Mouse (Mus musculus): ENCODE measurements around the gene Ick. TPM values are rescaled to one million over a fixed set of nuclear protein-coding genes. Genes with fewer than 3 reads are reported as not detected.

Ick gene
- total and polyA plus RNA-seq, 3 experiments = 7.8 to 14.0 (median 12.5) TPM

DNA sequence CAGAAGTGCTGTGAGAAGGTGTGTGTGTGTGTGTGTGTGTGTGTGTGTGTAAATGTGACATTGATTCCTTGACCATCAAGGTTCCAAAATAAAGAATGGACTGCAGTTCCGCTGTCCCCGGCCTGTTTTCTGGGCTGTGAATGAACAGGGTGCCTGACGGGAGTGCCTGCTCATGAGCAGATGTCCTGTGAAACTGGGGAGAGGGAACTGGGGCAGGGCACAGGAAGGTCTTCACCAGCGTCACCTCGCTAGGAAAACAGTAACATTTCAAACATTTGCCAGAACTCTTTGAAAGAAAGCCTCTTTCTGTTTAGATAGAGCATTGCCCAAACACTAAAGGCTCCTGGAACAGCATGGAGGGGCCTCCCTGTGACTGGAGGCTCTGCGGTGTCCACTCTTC, 13.0 kb downstream of the Ick start:
- no peak overlapping the region for H3K9ac ChIP-seq (ENCODE audit: low read depth, low read length)
- H3K27ac ChIP-seq = peak overlapping the region; percentile 72
- DNase-seq = no peak
- TF ChIP-seq EP300 (IDR thresholded peaks at IDR 0.05; ENCODE audit: insufficient read depth, low read depth, low read length) (no peak), POLR2A (IDR thresholded peaks at IDR 0.05; ENCODE audit: insufficient read depth, low read depth, low read length) (no peak), CTCF (IDR thresholded peaks at IDR 0.05) (no peak)
- peaks cover 17% of the 10 kb centered on the region for H3K4me1 ChIP-seq (ENCODE audit: control insufficient read depth, insufficient read depth, low read length)
- no peak overlapping the region for H3K4me3 ChIP-seq
- H3K79me2 ChIP-seq (replicated peaks; ENCODE audit: control insufficient read depth, insufficient read depth, low read length) = no peaks in the 10 kb centered on the region; the same call in 1 of the 2 replicates
- intact Hi-C loops (cut with DNase I) = no loop called here
- H3K27me3 ChIP-seq (ENCODE audit: control insufficient read depth, insufficient read depth, low read length) = no peaks in the 10 kb centered on the region
- 43% methylated on average over 6 of the region's 6 CpGs for WGBS
- peaks cover 10% of the 10 kb centered on the region; the same call in 1 of the 2 replicates for H3K36me3 ChIP-seq (ENCODE audit: control insufficient read depth, insufficient read depth, low read length)

DNA sequence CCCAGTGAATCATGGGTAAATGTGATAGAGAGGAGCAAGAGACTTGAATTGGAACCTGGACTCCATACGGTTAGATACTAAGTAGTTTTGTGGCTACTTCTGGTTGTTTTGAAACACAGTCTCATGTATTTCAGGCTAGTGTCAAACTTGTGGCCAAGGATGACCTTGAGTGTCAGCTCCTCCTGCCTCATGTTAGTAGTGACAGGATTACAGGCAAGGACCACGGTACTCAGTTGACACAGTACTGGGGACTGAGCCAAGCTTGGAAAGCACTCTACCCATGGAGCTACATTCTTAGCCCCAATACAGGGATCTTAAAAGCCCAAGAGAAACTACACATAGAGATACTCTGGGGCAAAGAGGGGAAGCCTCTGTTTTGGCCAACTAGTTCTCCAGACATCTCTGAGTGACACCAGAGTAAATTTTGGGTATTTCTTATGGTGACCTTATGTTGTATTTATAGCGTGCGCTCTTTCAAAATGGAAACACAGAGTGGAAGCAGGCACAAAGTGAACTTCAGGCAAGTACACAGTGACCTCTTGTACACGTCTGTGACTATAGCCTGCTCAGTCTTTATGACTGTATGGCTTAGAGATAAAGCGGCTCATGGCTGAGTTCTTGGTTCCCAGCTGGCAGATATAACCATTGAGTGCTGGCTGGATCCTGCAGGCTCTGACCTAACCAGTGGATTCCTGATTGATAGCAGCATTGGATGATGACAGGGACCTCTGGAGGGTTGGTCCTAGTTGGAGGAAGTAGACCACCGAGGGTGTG, 14.1 kb downstream of the Ick start:
- WGBS = 67% methylated on average over 7 of the region's 7 CpGs
- TF ChIP-seq CTCF (IDR thresholded peaks at IDR 0.05) (no peak), POLR2A (IDR thresholded peaks at IDR 0.05; ENCODE audit: insufficient read depth, low read depth, low read length) (no peak), EP300 (IDR thresholded peaks at IDR 0.05; ENCODE audit: insufficient read depth, low read depth, low read length) (no peak)
- Histone ChIP-seq H3K4me3 (no peak overlapping the region), H3K27me3 (ENCODE audit: control insufficient read depth, insufficient read depth, low read length) (no peaks in the 10 kb centered on the region), H3K36me3 (ENCODE audit: control insufficient read depth, insufficient read depth, low read length) (peaks cover 10% of the 10 kb centered on the region; the same call in 1 of the 2 replicates), H3K4me1 (ENCODE audit: control insufficient read depth, insufficient read depth, low read length) (peaks cover 14% of the 10 kb centered on the region), H3K79me2 (replicated peaks; ENCODE audit: control insufficient read depth, insufficient read depth, low read length) (peaks cover 3% of the 10 kb centered on the region), H3K9ac (ENCODE audit: low read depth, low read length) (no peak overlapping the region), H3K27ac (peak overlapping the region; percentile 72)
- DNase-seq = no peak
- intact Hi-C loops (cut with DNase I) = no loop called here

DNA sequence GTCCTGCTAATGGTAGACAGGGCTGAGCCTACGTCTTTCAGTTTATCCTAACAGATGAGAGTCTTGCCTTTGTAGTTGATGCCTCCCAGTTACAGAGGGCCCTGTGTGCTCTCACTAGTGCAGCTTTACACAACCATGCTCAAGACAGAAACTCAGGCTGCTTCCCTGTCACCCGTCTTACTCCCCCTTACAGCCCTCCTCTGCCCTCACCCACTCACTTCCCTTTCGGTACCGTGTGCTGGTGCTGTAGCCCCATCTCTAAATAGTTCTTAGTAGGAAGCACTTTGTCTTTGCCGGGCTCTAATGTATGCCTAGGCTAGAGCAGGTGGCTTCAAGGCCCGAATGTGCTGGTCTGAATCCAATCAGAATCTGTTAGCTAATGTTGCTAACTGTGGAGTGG, 15.3 kb downstream of the Ick start:
- no peak overlapping the region for H3K9ac ChIP-seq (ENCODE audit: low read depth, low read length)
- peaks cover 10% of the 10 kb centered on the region; the same call in 1 of the 2 replicates for H3K36me3 ChIP-seq (ENCODE audit: control insufficient read depth, insufficient read depth, low read length)
- H3K79me2 ChIP-seq (replicated peaks; ENCODE audit: control insufficient read depth, insufficient read depth, low read length) = peaks cover 3% of the 10 kb centered on the region
- H3K4me1 ChIP-seq (ENCODE audit: control insufficient read depth, insufficient read depth, low read length) = peaks cover 14% of the 10 kb centered on the region
- WGBS = 72% methylated on average over 6 of the region's 6 CpGs
- DNase-seq = no peak
- intact Hi-C loops (cut with DNase I) = no loop called here
- TF ChIP-seq POLR2A (IDR thresholded peaks at IDR 0.05; ENCODE audit: insufficient read depth, low read depth, low read length) = no peak
- no peak for TF ChIP-seq CTCF (IDR thresholded peaks at IDR 0.05)
- TF ChIP-seq EP300 (IDR thresholded peaks at IDR 0.05; ENCODE audit: insufficient read depth, low read depth, low read length) = no peak
- no peaks in the 10 kb centered on the region for H3K27me3 ChIP-seq (ENCODE audit: control insufficient read depth, insufficient read depth, low read length)
- no peak overlapping the region for H3K27ac ChIP-seq
- no peak overlapping the region for H3K4me3 ChIP-seq

DNA sequence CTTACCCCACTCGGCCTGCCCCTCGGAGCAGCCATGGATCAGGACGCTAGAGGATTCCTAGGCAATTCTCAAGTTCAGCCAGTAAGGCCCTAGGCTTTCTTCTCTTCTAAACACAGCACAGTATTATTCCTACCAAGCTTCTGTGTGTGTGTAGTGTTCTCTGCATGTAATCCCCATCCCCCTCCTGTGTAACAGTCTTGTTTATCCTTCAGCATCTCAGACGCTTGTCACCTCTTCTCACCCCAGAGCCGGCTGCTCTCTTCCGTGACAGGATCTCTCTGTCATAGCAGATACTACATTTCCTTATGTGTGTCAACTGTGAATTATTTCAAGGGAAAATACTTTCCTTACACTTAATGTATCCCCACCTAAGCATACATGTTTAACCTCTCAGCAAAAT, 17.0 kb downstream of the Ick start:
- H3K27me3 ChIP-seq (ENCODE audit: control insufficient read depth, insufficient read depth, low read length) = no peaks in the 10 kb centered on the region
- H3K79me2 ChIP-seq (replicated peaks; ENCODE audit: control insufficient read depth, insufficient read depth, low read length) = peaks cover 5% of the 10 kb centered on the region
- 73% methylated on average over 6 of the region's 6 CpGs for WGBS
- intact Hi-C loops (cut with DNase I) = no loop called here
- H3K36me3 ChIP-seq (ENCODE audit: control insufficient read depth, insufficient read depth, low read length) = peaks cover 10% of the 10 kb centered on the region; the same call in 1 of the 2 replicates
- peaks cover 14% of the 10 kb centered on the region for H3K4me1 ChIP-seq (ENCODE audit: control insufficient read depth, insufficient read depth, low read length)
- no peak overlapping the region for H3K27ac ChIP-seq
- H3K9ac ChIP-seq (ENCODE audit: low read depth, low read length) = no peak overlapping the region
- TF ChIP-seq POLR2A (IDR thresholded peaks at IDR 0.05; ENCODE audit: insufficient read depth, low read depth, low read length) = no peak
- TF ChIP-seq EP300 (IDR thresholded peaks at IDR 0.05; ENCODE audit: insufficient read depth, low read depth, low read length) = no peak
- TF ChIP-seq CTCF (IDR thresholded peaks at IDR 0.05) = no peak
- DNase-seq = no peak
- H3K4me3 ChIP-seq = no peak overlapping the region

DNA sequence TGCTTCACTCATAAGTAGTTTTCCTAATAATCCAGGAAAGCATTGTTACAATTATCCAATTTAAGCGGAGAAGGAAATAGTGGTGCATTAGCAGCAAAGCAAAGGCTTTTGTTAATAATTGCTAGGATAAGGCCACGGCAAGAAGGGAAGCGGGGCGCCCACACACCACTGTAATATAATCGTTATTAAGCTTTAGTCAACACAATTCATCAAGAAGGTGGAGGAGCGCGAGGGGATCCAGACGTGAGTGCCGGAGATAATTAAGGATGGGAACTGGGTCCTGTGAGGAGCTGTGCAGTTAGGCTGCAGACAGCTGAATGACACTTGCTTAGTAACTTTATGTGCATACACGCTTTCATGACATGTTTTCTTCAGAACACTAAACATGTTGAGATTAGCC, 17.7 kb downstream of the Ick start:
- Histone ChIP-seq H3K27ac (no peak overlapping the region), H3K4me1 (ENCODE audit: control insufficient read depth, insufficient read depth, low read length) (peaks cover 9% of the 10 kb centered on the region), H3K9ac (ENCODE audit: low read depth, low read length) (no peak overlapping the region), H3K27me3 (ENCODE audit: control insufficient read depth, insufficient read depth, low read length) (no peaks in the 10 kb centered on the region), H3K4me3 (no peak overlapping the region), H3K79me2 (replicated peaks; ENCODE audit: control insufficient read depth, insufficient read depth, low read length) (peaks cover 5% of the 10 kb centered on the region), H3K36me3 (ENCODE audit: control insufficient read depth, insufficient read depth, low read length) (peaks cover 8% of the 10 kb centered on the region; the same call in 1 of the 2 replicates)
- 83% methylated on average over 10 of the region's 10 CpGs for WGBS
- no peak for DNase-seq
- intact Hi-C loops (cut with DNase I) = no loop called here
- TF ChIP-seq CTCF (IDR thresholded peaks at IDR 0.05) = no peak
- no peak for TF ChIP-seq POLR2A (IDR thresholded peaks at IDR 0.05; ENCODE audit: insufficient read depth, low read depth, low read length)
- TF ChIP-seq EP300 (IDR thresholded peaks at IDR 0.05; ENCODE audit: insufficient read depth, low read depth, low read length) = no peak

DNA sequence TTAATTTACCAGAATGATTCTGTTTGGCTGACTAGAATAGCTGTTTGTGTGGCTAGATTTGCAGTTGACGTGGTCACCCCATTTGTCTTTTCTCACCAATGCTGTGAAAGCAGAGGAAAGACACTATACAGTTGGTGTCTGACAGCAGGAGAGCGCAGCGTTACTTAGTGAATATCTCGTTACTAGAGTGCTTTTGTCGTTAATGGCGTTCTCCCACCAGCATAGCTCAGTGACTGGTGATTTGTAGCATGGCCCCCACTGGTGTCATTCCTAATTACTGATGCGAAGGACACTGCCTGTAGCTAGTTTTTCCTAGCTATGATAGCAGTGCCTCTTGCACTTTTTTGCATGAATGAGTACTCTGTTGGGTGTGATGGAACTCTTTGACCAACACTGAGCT, 26.7 kb downstream of the Ick start:
- Histone ChIP-seq H3K27me3 (ENCODE audit: control insufficient read depth, insufficient read depth, low read length) (no peaks in the 10 kb centered on the region), H3K27ac (no peak overlapping the region), H3K4me3 (no peak overlapping the region), H3K36me3 (ENCODE audit: control insufficient read depth, insufficient read depth, low read length) (peaks cover 30% of the 10 kb centered on the region), H3K9ac (ENCODE audit: low read depth, low read length) (no peak overlapping the region), H3K79me2 (replicated peaks; ENCODE audit: control insufficient read depth, insufficient read depth, low read length) (no peaks in the 10 kb centered on the region), H3K4me1 (ENCODE audit: control insufficient read depth, insufficient read depth, low read length) (peaks cover 12% of the 10 kb centered on the region)
- TF ChIP-seq EP300 (IDR thresholded peaks at IDR 0.05; ENCODE audit: insufficient read depth, low read depth, low read length) (no peak), POLR2A (IDR thresholded peaks at IDR 0.05; ENCODE audit: insufficient read depth, low read depth, low read length) (no peak), CTCF (IDR thresholded peaks at IDR 0.05) (no peak)
- 88% methylated on average over 7 of the region's 7 CpGs for WGBS
- no peak for DNase-seq
- intact Hi-C loops (cut with DNase I) = no loop called here
